ENCODE assay signal across 18 mouse cellular contexts in the genomic region with DNA sequence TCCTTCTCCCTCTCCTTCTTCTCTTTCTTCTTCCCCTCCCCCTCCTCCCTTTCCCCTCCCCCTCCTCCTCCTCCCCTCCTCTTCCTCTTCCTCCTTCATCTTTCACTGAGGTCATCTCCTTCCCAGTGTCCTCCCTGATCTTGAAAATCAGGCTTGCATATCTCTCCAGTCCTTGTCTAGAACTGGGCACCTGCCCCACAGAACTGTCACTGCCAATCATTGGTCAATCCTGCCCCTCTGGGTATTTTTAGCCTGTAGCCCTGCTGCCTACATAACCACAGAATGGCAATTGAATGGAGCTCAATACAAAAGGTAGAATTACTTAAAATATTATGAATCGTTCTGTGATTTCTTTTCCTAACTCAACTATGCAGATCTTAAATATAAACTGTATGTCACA. TPM values are rescaled to one million over a fixed set of nuclear protein-coding genes. Genes with fewer than 3 reads are reported as not detected.
"Had no signal": no experiment of that assay in that cellular context is flagged by ENCODE, and none has a peak within 500 bp of the region (broad histone marks: within the 10 kb centered on the region; RNA-seq: fewer than 3 reads in every experiment).

No protein-coding gene starts in this region.

- H3K9ac ChIP-seq: limb, embryonic 13.5 days; liver, embryonic 14.5 days; neural tube, embryonic 13.5 days; stomach, embryonic 15.5 days had no signal

- H3K27ac ChIP-seq: limb, embryonic 13.5 days; liver, embryonic 14.5 days; neural tube, embryonic 13.5 days; stomach, embryonic 15.5 days had no signal

- H3K4me2 ChIP-seq: limb, embryonic 13.5 days; neural tube, embryonic 13.5 days; stomach, embryonic 15.5 days had no signal

- H3K4me3 ChIP-seq: limb, embryonic 13.5 days; neural tube, embryonic 13.5 days; stomach, embryonic 15.5 days had no signal

- H3K27me3 ChIP-seq: limb, embryonic 13.5 days; neural tube, embryonic 13.5 days; stomach, embryonic 15.5 days had no signal

- H3K4me1 ChIP-seq: limb, embryonic 13.5 days; neural tube, embryonic 13.5 days; stomach, embryonic 15.5 days had no signal

- DNase-seq: kidney, postnatal 14 days; left cerebral cortex, postnatal 4 days; lung, adult 18-20 months; lung, postnatal 36 days; midbrain, embryonic 14.5 days; retina, postnatal 1 day; right cerebral cortex, postnatal 4 days; thymus, adult 2 months; thymus, postnatal 25 days had no signal

- H3K36me3 ChIP-seq: limb, embryonic 13.5 days; neural tube, embryonic 13.5 days; stomach, embryonic 15.5 days had no signal

- H3K9me3 ChIP-seq: limb, embryonic 13.5 days; neural tube, embryonic 13.5 days; stomach, embryonic 15.5 days had no signal

RNA-seq across cellular contexts. Expression of gene Lmod3, which starts 5.9 kb away (rescaled TPM):
- total RNA-seq: layer of hippocampus, postnatal 14 days; left cerebral cortex, adult 18-20 months; megakaryocyte progenitor cell, adult 5-6 weeks; monocyte, adult 5-6 weeks had no signal
- polyA plus RNA-seq: liver, embryonic 14.5 days; midbrain, embryonic 14.5 days; spleen, adult 2 months had no signal
